ENCODE assay signal across 9 mouse cellular contexts in genomic region chr12:104415625-104416315, GRCm38 (mm10). TPM values are rescaled to one million over a fixed set of nuclear protein-coding genes. Genes with fewer than 3 reads are reported as not detected.
A peak's percentile ranks its signal among the peaks of the same experiment; 100 is the strongest.
DNase-seq lines count a peak whose midpoint lies in the region; ATAC-seq and TF ChIP-seq lines count a peak whose summit lies in the region.
"Had no signal": no experiment of that assay in that cellular context is flagged by ENCODE, and none has a peak within 500 bp of the region (broad histone marks: within the 10 kb centered on the region; RNA-seq: fewer than 3 reads in every experiment).

No protein-coding gene starts in this region.

- H3K4me1 ChIP-seq in embryonic fibroblast, embryonic 13.5 days (ENCODE audit: control insufficient read depth, insufficient read depth, low read length), result peaks cover 14% of the 10 kb centered on the region
- 0 out of 2 replicates have a peak, but pooled peaks cover 4% of the 10 kb centered on the region for H3K4me1 ChIP-seq in intestine, embryonic 14.5 days (replicated peaks; ENCODE audit: control insufficient read depth, insufficient read depth, low read length)
- H3K4me1 ChIP-seq in lung, postnatal 0 days (ENCODE audit: insufficient read depth, low read depth, low read length), result no peaks in the 10 kb centered on the region

- H3K4me2 ChIP-seq in intestine, embryonic 14.5 days (ENCODE audit: low read length), result no peak overlapping the region
- no peak overlapping the region for H3K4me2 ChIP-seq in lung, postnatal 0 days (replicated peaks; ENCODE audit: low read depth, low read length)

- TF ChIP-seq POLR2A in embryonic fibroblast, embryonic 13.5 days (IDR thresholded peaks at IDR 0.05; ENCODE audit: low read depth, low read length), result no peak

- H3K27me3 ChIP-seq in intestine, embryonic 14.5 days (replicated peaks; ENCODE audit: control insufficient read depth, insufficient read depth, low read length), result no peaks in the 10 kb centered on the region
- H3K27me3 ChIP-seq in lung, postnatal 0 days (replicated peaks; ENCODE audit: insufficient read depth, low read length), result no peaks in the 10 kb centered on the region

- intact Hi-C loops in gastrocnemius, adult 2 months (cut with DNase I), result no loop called here

- H3K4me3 ChIP-seq in gastrocnemius, adult 2 months, result no peak overlapping the region
- no peak overlapping the region for H3K4me3 ChIP-seq in embryonic fibroblast, embryonic 13.5 days (ENCODE audit: insufficient read depth, low read length)
- H3K4me3 ChIP-seq in intestine, embryonic 14.5 days (ENCODE audit: low read depth, low read length), result no peak overlapping the region
- no peak overlapping the region for H3K4me3 ChIP-seq in lung, postnatal 0 days (ENCODE audit: low read depth, low read length)

- H3K9me3 ChIP-seq in intestine, embryonic 14.5 days (ENCODE audit: control insufficient read depth, low read length), result no peaks in the 10 kb centered on the region
- H3K9me3 ChIP-seq in lung, postnatal 0 days (ENCODE audit: low read length), result no peaks in the 10 kb centered on the region

- peak; percentile 28; the same call in 1 of the 2 replicates for ATAC-seq in intestine, embryonic 14.5 days (replicated peaks; ENCODE audit: low FRiP score, low TSS enrichment, low read depth)
- peak; percentile 91 for ATAC-seq in lung, postnatal 0 days

- WGBS in intestine, embryonic 14.5 days, result 43% methylated on average over 6 of the region's 6 CpGs
- WGBS in lung, postnatal 0 days, result 26% methylated on average over 6 of the region's 6 CpGs

- DNase-seq in gastrocnemius, adult 2 months, result peak; percentile 55
- no peak for DNase-seq in gastrocnemius, postnatal 4 days (ENCODE audit: low spot score in 2 of 2)
- DNase-seq in Muller cell, postnatal 12 days (ENCODE audit: inconsistent ontology term), result peak; percentile 98
- no peak for DNase-seq in intestine, embryonic 14.5 days (ENCODE audit: low spot score)
- peak; percentile 92 for DNase-seq in lung, postnatal 0 days (ENCODE audit: low spot score)
- DNase-seq in c-Kit-positive CD71-positive TER-119-positive erythroid progenitor cells, embryonic 14.5 days (ENCODE audit: low spot score), result no peak
- DNase-seq in spleen, adult 18-20 months, result no peak

- H3K36me3 ChIP-seq in intestine, embryonic 14.5 days (ENCODE audit: control insufficient read depth, insufficient read depth, low read length), result no peaks in the 10 kb centered on the region
- H3K36me3 ChIP-seq in lung, postnatal 0 days (ENCODE audit: insufficient read depth, low read length), result no peaks in the 10 kb centered on the region

- no peak for TF ChIP-seq CTCF in gastrocnemius, adult 2 months (IDR thresholded peaks at IDR 0.05)
- TF ChIP-seq CTCF in embryonic fibroblast, embryonic 13.5 days (IDR thresholded peaks at IDR 0.05; ENCODE audit: borderline replicate concordance, insufficient read depth, low read length), result no peak
- TF ChIP-seq CTCF in lung, postnatal 0 days (IDR thresholded peaks at IDR 0.05), result no peak

- no peak overlapping the region for H3K9ac ChIP-seq in intestine, embryonic 14.5 days (ENCODE audit: low read length)
- no peak overlapping the region for H3K9ac ChIP-seq in lung, postnatal 0 days (replicated peaks; ENCODE audit: low read depth)

- H3K27ac ChIP-seq in gastrocnemius, adult 2 months, result peak overlapping the region; percentile 40; the same call in 1 of the 2 replicates
- H3K27ac ChIP-seq in embryonic fibroblast, embryonic 13.5 days (ENCODE audit: insufficient read depth, low read length), result peak overlapping the region; percentile 91
- no peak overlapping the region for H3K27ac ChIP-seq in intestine, embryonic 14.5 days (ENCODE audit: low read depth)
- no peak overlapping the region for H3K27ac ChIP-seq in lung, postnatal 0 days (ENCODE audit: low read length)

- TF ChIP-seq EP300 in lung, postnatal 0 days (IDR thresholded peaks at IDR 0.05), result no peak

RNA-seq across cellular contexts. Expression of gene Serpina3n, which starts 9.2 kb away (rescaled TPM):
- 1 to 10 TPM; 4.2 to 4.5 TPM for total RNA-seq in gastrocnemius, adult 2 months (2021)
- 1 to 10 TPM; 1.3 to 1.8 TPM for total RNA-seq in gastrocnemius, postnatal 4 days (2021)
- 3.0 and 7.2 TPM in 2 replicates for polyA plus RNA-seq in embryonic fibroblast, embryonic 13.5 days (2011; ENCODE audit: insufficient read length, low read depth, missing spikeins)
- polyA plus RNA-seq in intestine, embryonic 14.5 days (2014; fragmentation: Nextera tagmentation; extraction: Ambion mirVana), result not detected in 2 replicates
- polyA plus RNA-seq in lung, postnatal 0 days (2015; fragmentation: Nextera tagmentation; extraction: Ambion mirVana), result 7.9 and 12.1 TPM in 2 replicates

RNA-seq across cellular contexts. Expression of gene Gsc, which starts 57.4 kb away (rescaled TPM):
- total RNA-seq in gastrocnemius, adult 2 months (2021), result under 1 TPM in 1 of 2 experiments, not detected in 1; 0.42 TPM
- 1 to 10 TPM in 1 of 2 experiments, under 1 TPM in 1; 0.41 to 1.3 TPM for total RNA-seq in gastrocnemius, postnatal 4 days (2021)
- polyA plus RNA-seq in embryonic fibroblast, embryonic 13.5 days (2011; ENCODE audit: insufficient read length, low read depth, missing spikeins), result 1.9 and 2.2 TPM in 2 replicates
- 0.38 TPM in 1 of 2 replicates, not detected in the other for polyA plus RNA-seq in intestine, embryonic 14.5 days (2014; fragmentation: Nextera tagmentation; extraction: Ambion mirVana)
- not detected in 2 replicates for polyA plus RNA-seq in lung, postnatal 0 days (2015; fragmentation: Nextera tagmentation; extraction: Ambion mirVana)
- total RNA-seq: layer of hippocampus, postnatal 10 days had no signal

Comparison
In these comparisons a context has a peak if more than half of its experiments do, and no peak if none do; other contexts are left out.
1. DNase-seq: peak in gastrocnemius, adult 2 months (single experiment), Muller cell, postnatal 12 days (single experiment) and lung, postnatal 0 days (single experiment); none in gastrocnemius, postnatal 4 days (0 of 2), intestine, embryonic 14.5 days (single experiment), c-Kit-positive CD71-positive TER-119-positive erythroid progenitor cells, embryonic 14.5 days (single experiment) and spleen, adult 18-20 months (0 of 2).
2. H3K27ac ChIP-seq: peak in gastrocnemius, adult 2 months (single experiment) and embryonic fibroblast, embryonic 13.5 days (single experiment); none in intestine, embryonic 14.5 days (single experiment) and lung, postnatal 0 days (single experiment).